Mouse (Mus musculus) hindbrain, embryonic 16.5 days (tissue): ENCODE results near the gene Prkag1. TPM values are rescaled to one million over a fixed set of nuclear protein-coding genes. Genes with fewer than 3 reads are reported as not detected.

Experiments
- ATAC-seq: fragments of 200-750 bp; cut with Nextera tagmentation; 2 replicates; pipeline ENCODE4 v1.8.0; 2017; ENCODE audit warnings: moderate TSS enrichment, moderate library complexity
- H3K27ac ChIP-seq: fragments of 300-500 bp; sonication (generic); 2 replicates; pipeline ENCODE4 v1.5.1; 2014; ENCODE audit warnings: low read depth, mild to moderate bottlenecking, control low read depth, low read length, moderate library complexity
- H3K27me3 ChIP-seq: fragments of 300-500 bp; sonication (generic); replicated peaks from 2 replicates; pipeline ENCODE4 v1.6.1; 2014; ENCODE audit warnings: low read length; ENCODE audit not compliant: control insufficient read depth, insufficient read depth
- H3K36me3 ChIP-seq: fragments of 300-500 bp; sonication (generic); 2 replicates; pipeline ENCODE4 v1.6.1; 2014; ENCODE audit warnings: mild to moderate bottlenecking, low read length, moderate library complexity, mixed read lengths; ENCODE audit not compliant: control insufficient read depth, insufficient read depth
- H3K4me1 ChIP-seq: fragments of 300-500 bp; sonication (generic); 2 replicates; pipeline ENCODE4 v1.6.1; 2014; ENCODE audit warnings: low read depth, low read length; ENCODE audit not compliant: control insufficient read depth, insufficient read depth
- H3K4me2 ChIP-seq: fragments of 300-500 bp; sonication (generic); 2 replicates; pipeline ENCODE4 v1.6.1; 2014; ENCODE audit warnings: mild to moderate bottlenecking, low read length, control low read depth, moderate library complexity
- H3K4me3 ChIP-seq: fragments of 300-500 bp; sonication (generic); 2 replicates; pipeline ENCODE4 v1.5.1; 2014; ENCODE audit warnings: mild to moderate bottlenecking, low read length, control low read depth, moderate library complexity
- H3K9ac ChIP-seq: fragments of 300-500 bp; sonication (generic); 2 replicates; pipeline ENCODE4 v1.6.1; 2014; ENCODE audit warnings: low read depth, mild to moderate bottlenecking, control low read depth, low read length, moderate library complexity
- H3K9me3 ChIP-seq: fragments of 300-500 bp; sonication (generic); 2 replicates; pipeline ENCODE4 v1.6.1; 2014; ENCODE audit warnings: mild to moderate bottlenecking, low read length, moderate library complexity; ENCODE audit not compliant: control insufficient read depth
- WGBS: fragments of 180-500 bp; shearing (Covaris S2); extraction: QIAGEN DNeasy Blood & Tissue Kit; methylation state at CpG from one replicate; pipeline ENCODE4 v1.1.7; 2014; 5-methylcytosine and 5-hydroxymethylcytosine counted together
- polyA plus RNA-seq: library from polyadenylated mRNA; unstranded; fragments of >200 nt; fragmentation: Nextera tagmentation; extraction: Ambion mirVana; gene quantifications from 2 replicates; pipeline ENCODE4 v1.2.1, GENCODE M21; 2015

The Prkag1 gene
- polyA plus RNA-seq, 1 experiment from 2014 or later: 72.5 TPM

GRCm38 (mm10) chr15:98832161-98833058 lies 1.1 kb upstream of the Prkag1 start:
- 58% methylated on average over 12 of the region's 12 CpGs for WGBS
- H3K4me3 ChIP-seq: no peak overlapping the region
- H3K27ac ChIP-seq: no peak overlapping the region
- no peak for ATAC-seq
- peaks cover 39% of the 10 kb centered on the region for H3K36me3 ChIP-seq
- no peaks in the 10 kb centered on the region for H3K9me3 ChIP-seq
- peaks cover 6% of the 10 kb centered on the region for H3K4me1 ChIP-seq
- no peak overlapping the region for H3K9ac ChIP-seq
- H3K4me2 ChIP-seq: peak overlapping the region; percentile 76; the same call in 1 of the 2 replicates
- H3K27me3 ChIP-seq: no peaks in the 10 kb centered on the region

GRCm38 (mm10) chr15:98831684-98832035 lies 339 bp upstream of the Prkag1 start:
- WGBS: 21% methylated on average over 9 of the region's 9 CpGs
- H3K36me3 ChIP-seq: peaks cover 33% of the 10 kb centered on the region
- peak overlapping the region; percentile 76 for H3K4me2 ChIP-seq
- H3K9ac ChIP-seq: peak overlapping the region; percentile 25
- peak overlapping the region; percentile 90 for H3K27ac ChIP-seq
- no peaks in the 10 kb centered on the region for H3K9me3 ChIP-seq
- ATAC-seq: peak; percentile 44
- peaks cover 6% of the 10 kb centered on the region for H3K4me1 ChIP-seq
- peak overlapping the region; percentile 84 for H3K4me3 ChIP-seq
- no peaks in the 10 kb centered on the region for H3K27me3 ChIP-seq

GRCm38 (mm10) chr15:98827611-98828011 lies 3.7 kb downstream of the Prkag1 start:
- Histone ChIP-seq H3K27me3 (no peaks in the 10 kb centered on the region), H3K9me3 (no peaks in the 10 kb centered on the region), H3K4me2 (no peak overlapping the region), H3K36me3 (peaks cover 5% of the 10 kb centered on the region), H3K4me1 (peaks cover 6% of the 10 kb centered on the region), H3K4me3 (no peak overlapping the region), H3K9ac (no peak overlapping the region), H3K27ac (no peak overlapping the region)
- WGBS: 90% methylated on average over 7 of the region's 7 CpGs
- no peak for ATAC-seq

GRCm38 (mm10) chr15:98823434-98823833 lies 7.9 kb downstream of the Prkag1 start:
- WGBS: 71% methylated on average over 3 of the region's 3 CpGs
- no peak overlapping the region for H3K4me3 ChIP-seq
- H3K27me3 ChIP-seq: no peaks in the 10 kb centered on the region
- H3K4me2 ChIP-seq: no peak overlapping the region
- peaks cover 5% of the 10 kb centered on the region for H3K36me3 ChIP-seq
- no peaks in the 10 kb centered on the region for H3K4me1 ChIP-seq
- no peak overlapping the region for H3K27ac ChIP-seq
- H3K9me3 ChIP-seq: no peaks in the 10 kb centered on the region
- ATAC-seq: no peak
- H3K9ac ChIP-seq: no peak overlapping the region

- no peak overlapping the region for H3K4me3 ChIP-seq
- WGBS: 91% methylated on average over 5 of the region's 5 CpGs
- ATAC-seq: no peak
- H3K27me3 ChIP-seq: no peaks in the 10 kb centered on the region
- H3K27ac ChIP-seq: no peak overlapping the region
- peaks cover 5% of the 10 kb centered on the region for H3K36me3 ChIP-seq
- no peak overlapping the region for H3K9ac ChIP-seq
- no peaks in the 10 kb centered on the region for H3K4me1 ChIP-seq
- H3K4me2 ChIP-seq: no peak overlapping the region
- no peaks in the 10 kb centered on the region for H3K9me3 ChIP-seq
These were observed 9.2 kb downstream of the Prkag1 start for GRCm38 (mm10) chr15:98822147-98822546.

- H3K27me3 ChIP-seq: no peaks in the 10 kb centered on the region
- H3K9me3 ChIP-seq: no peaks in the 10 kb centered on the region
- no peak overlapping the region for H3K27ac ChIP-seq
- H3K4me3 ChIP-seq: no peak overlapping the region
- 29% methylated on average over 10 of the region's 10 CpGs for WGBS
- no peak overlapping the region for H3K9ac ChIP-seq
- no peak overlapping the region for H3K4me2 ChIP-seq
- no peaks in the 10 kb centered on the region for H3K4me1 ChIP-seq
- H3K36me3 ChIP-seq: peaks cover 6% of the 10 kb centered on the region
- ATAC-seq: no peak
These were observed 9.9 kb downstream of the Prkag1 start for GRCm38 (mm10) chr15:98821403-98821802.

GRCm38 (mm10) chr15:98820937-98821336 lies 10.4 kb downstream of the Prkag1 start:
- H3K4me2 ChIP-seq: no peak overlapping the region
- peaks cover 7% of the 10 kb centered on the region for H3K36me3 ChIP-seq
- H3K9me3 ChIP-seq: no peaks in the 10 kb centered on the region
- no peak for ATAC-seq
- H3K4me3 ChIP-seq: no peak overlapping the region
- no peaks in the 10 kb centered on the region for H3K4me1 ChIP-seq
- no peak overlapping the region for H3K27ac ChIP-seq
- H3K9ac ChIP-seq: no peak overlapping the region
- 86% methylated on average over 4 of the region's 4 CpGs for WGBS
- no peaks in the 10 kb centered on the region for H3K27me3 ChIP-seq

- Histone ChIP-seq H3K9ac (no peak overlapping the region), H3K27me3 (no peaks in the 10 kb centered on the region), H3K4me1 (no peaks in the 10 kb centered on the region), H3K4me3 (no peak overlapping the region), H3K27ac (no peak overlapping the region), H3K4me2 (no peak overlapping the region), H3K9me3 (no peaks in the 10 kb centered on the region), H3K36me3 (peaks cover 10% of the 10 kb centered on the region)
- 91% methylated on average over 7 of the region's 7 CpGs for WGBS
- no peak for ATAC-seq
These were observed 13.2 kb downstream of the Prkag1 start for GRCm38 (mm10) chr15:98818171-98818570.

- no peak for ATAC-seq
- Histone ChIP-seq H3K4me3 (no peak overlapping the region), H3K36me3 (peaks cover 16% of the 10 kb centered on the region), H3K9ac (no peak overlapping the region), H3K4me2 (no peak overlapping the region), H3K27ac (no peak overlapping the region), H3K9me3 (no peaks in the 10 kb centered on the region), H3K4me1 (peaks cover 12% of the 10 kb centered on the region), H3K27me3 (peaks cover 21% of the 10 kb centered on the region)
- 84% methylated on average over 20 of the region's 20 CpGs for WGBS
These were observed 18.4 kb downstream of the Prkag1 start for GRCm38 (mm10) chr15:98812741-98813424.
